Mouse (Mus musculus): Measurements from ENCODE around the gene Commd1.

DNA sequence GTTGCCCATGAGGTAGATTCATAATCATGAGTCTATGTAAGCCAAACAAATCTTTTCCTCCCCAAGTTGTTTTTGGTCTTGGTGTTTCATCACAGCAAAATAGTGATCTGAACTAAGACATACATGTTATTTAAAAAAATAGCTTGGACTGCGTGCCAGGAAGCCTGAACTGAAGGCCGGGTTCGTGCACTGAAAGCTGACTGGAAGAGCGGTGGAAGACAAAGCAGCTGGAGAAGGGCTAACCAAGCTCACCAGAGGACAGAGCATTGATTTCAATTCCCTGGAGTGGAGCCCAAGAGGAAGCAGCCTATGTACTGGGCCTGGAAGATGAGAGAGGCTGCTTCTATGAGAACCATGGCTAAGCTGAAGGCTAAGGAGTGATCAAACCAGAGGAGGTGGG, 95.2 kb downstream of the Commd1 start:
- TF ChIP-seq TAL1 (IDR thresholded peaks at IDR 0.05; ENCODE audit: low read length): no peak
- TF ChIP-seq GATA1 (IDR thresholded peaks at IDR 0.05; ENCODE audit: low read length): no peak

Measured in erythroblast, embryonic 14.5 days (primary cell).